Mouse (Mus musculus) erythroid progenitor cell, adult 5-6 weeks (primary cell): ENCODE data around the gene Sox13. TPM values are rescaled to one million over a fixed set of nuclear protein-coding genes. Genes with fewer than 3 reads are reported as not detected.
A peak's percentile ranks its signal among the peaks of the same experiment; 100 is the strongest.

Experiments used
- ATAC-seq: replicated peaks from 2 replicates; pipeline ENCODE4 v1.8.0; 2016; ENCODE audit warnings: moderate number of reproducible peaks, mild to moderate bottlenecking, moderate TSS enrichment, inconsistent platforms; ENCODE audit not compliant: poor library complexity, low FRiP score, severe bottlenecking
- total RNA-seq, 2 experiments: library from RNA; stranded (forward) in 1 of 2; stranded (reverse) in 1 of 2; fragments of 150-400 nt in 1 of 2; fragments of 186-747, 209-891 nt in 1 of 2; gene quantifications; 2 replicates each; pipeline versions ENCODE4 v1.2.3 to v1.2.4; 2015 to 2017; ENCODE audit warnings: low replicate concordance in 2 of 2

Gene Sox13
- total RNA-seq, 2 experiments from 2014 or later, result 3.4 TPM; not detected in 1

GRCm38 (mm10) chr1:133379254-133379985, 44.8 kb downstream of the Sox13 start:
- no peak for ATAC-seq

- ATAC-seq, result no peak
Measured at GRCm38 (mm10) chr1:133377547-133377946, 46.6 kb downstream of the Sox13 start.

- ATAC-seq, result no peak
Measured at GRCm38 (mm10) chr1:133375696-133376346, 48.4 kb downstream of the Sox13 start.

- ATAC-seq, result no peak
Measured at GRCm38 (mm10) chr1:133372113-133372512, 52.1 kb downstream of the Sox13 start.

GRCm38 (mm10) chr1:133371431-133371830, 52.7 kb downstream of the Sox13 start:
- ATAC-seq, result no peak

GRCm38 (mm10) chr1:133370352-133370751, 53.8 kb downstream of the Sox13 start:
- no peak for ATAC-seq

- no peak for ATAC-seq
Measured at GRCm38 (mm10) chr1:133368644-133369043, 55.5 kb downstream of the Sox13 start.

GRCm38 (mm10) chr1:133367606-133368488, 56.3 kb downstream of the Sox13 start:
- ATAC-seq, result 0 out of 2 replicates have a peak, but pooled peaks have one; percentile 17

GRCm38 (mm10) chr1:133366951-133367605, 57.1 kb downstream of the Sox13 start:
- no peak for ATAC-seq

GRCm38 (mm10) chr1:133364890-133365289, 59.3 kb downstream of the Sox13 start:
- ATAC-seq, result no peak

GRCm38 (mm10) chr1:133364022-133364630, 60.1 kb downstream of the Sox13 start:
- ATAC-seq, result no peak

- no peak for ATAC-seq
Measured at GRCm38 (mm10) chr1:133363276-133364021, 60.7 kb downstream of the Sox13 start, which contains the start of gene Etnk2. Etnk2 (plus strand) TSS chr1:133363572.

- ATAC-seq, result no peak
Measured at GRCm38 (mm10) chr1:133362103-133362502, 62.1 kb downstream of the Sox13 start.

GRCm38 (mm10) chr1:133361006-133361405, 63.2 kb downstream of the Sox13 start:
- no peak for ATAC-seq

- ATAC-seq, result no peak
Measured at GRCm38 (mm10) chr1:133356330-133356729, 67.8 kb downstream of the Sox13 start.

GRCm38 (mm10) chr1:133355912-133356311, 68.3 kb downstream of the Sox13 start:
- ATAC-seq, result no peak

GRCm38 (mm10) chr1:133355469-133355868, 68.7 kb downstream of the Sox13 start:
- ATAC-seq, result no peak

- ATAC-seq, result no peak
Measured at GRCm38 (mm10) chr1:133353371-133353809, 70.8 kb downstream of the Sox13 start.

GRCm38 (mm10) chr1:133351762-133352161, 72.4 kb downstream of the Sox13 start:
- no peak for ATAC-seq
